Mouse (Mus musculus) stomach, postnatal 0 days (tissue): ENCODE measurements around the gene Mogs. TPM values are rescaled to one million over a fixed set of nuclear protein-coding genes. Genes with fewer than 3 reads are reported as not detected.
A peak's percentile ranks its signal among the peaks of the same experiment; 100 is the strongest.

Experiments
- ATAC-seq: fragments of 200-750 bp; cut with Nextera tagmentation; 2 replicates; pipeline ENCODE4 v1.8.0; 2017; ENCODE audit not compliant: low FRiP score, low TSS enrichment
- DNase-seq: peaks from one replicate; pipeline ENCODE4 v3.0.0-alpha.2; 2016; ENCODE audit warnings: low spot score
- H3K27ac ChIP-seq: fragments of 300-500 bp; sonication (generic); replicated peaks from 2 replicates; pipeline ENCODE4 v1.5.1; 2014; ENCODE audit warnings: mild to moderate bottlenecking, control low read depth
- H3K27me3 ChIP-seq: fragments of 300-500 bp; sonication (generic); 2 replicates; pipeline ENCODE4 v1.6.1; 2014; ENCODE audit warnings: low read length; ENCODE audit not compliant: control insufficient read depth, insufficient read depth
- H3K36me3 ChIP-seq: fragments of 300-500 bp; sonication (generic); 2 replicates; pipeline ENCODE4 v1.6.1; 2014; ENCODE audit warnings: low read length, mixed read lengths; ENCODE audit not compliant: control insufficient read depth, insufficient read depth
- H3K4me1 ChIP-seq: fragments of 300-500 bp; sonication (generic); replicated peaks from 2 replicates; pipeline ENCODE4 v1.6.1; 2014; ENCODE audit warnings: antibody characterized with exemption; ENCODE audit not compliant: control insufficient read depth, insufficient read depth
- H3K4me2 ChIP-seq: fragments of 300-500 bp; sonication (generic); replicated peaks from 2 replicates; pipeline ENCODE4 v1.6.1; 2014; ENCODE audit warnings: low read depth, mild to moderate bottlenecking, control low read depth, moderate library complexity
- H3K4me3 ChIP-seq: fragments of 300-500 bp; sonication (generic); 2 replicates; pipeline ENCODE4 v1.5.1; 2014; ENCODE audit warnings: low read depth, low read length, control low read depth
- H3K9ac ChIP-seq: fragments of 300-500 bp; sonication (generic); 2 replicates; pipeline ENCODE4 v1.6.1; 2014; ENCODE audit warnings: mild to moderate bottlenecking, low read length, control low read depth, mixed read lengths
- H3K9me3 ChIP-seq: fragments of 300-500 bp; sonication (generic); 2 replicates; pipeline ENCODE4 v1.6.1; 2016; ENCODE audit warnings: low read length; ENCODE audit not compliant: control insufficient read depth
- CTCF ChIP-seq: IDR thresholded peaks from 2 replicates; pipeline ENCODE4 v1.5.1; 2016; ENCODE audit warnings: antibody characterized with exemption, low read depth, mild to moderate bottlenecking, moderate library complexity
- EP300 ChIP-seq: optimal IDR thresholded peaks from 2 replicates; pipeline ENCODE3; 2016; ENCODE audit warnings: antibody characterized with exemption
- WGBS: fragments of 180-500 bp; shearing (Covaris S2); extraction: QIAGEN DNeasy Blood & Tissue Kit; methylation state at CpG from one replicate; pipeline ENCODE4 v1.1.7; 2014; 5-methylcytosine and 5-hydroxymethylcytosine counted together
- polyA plus RNA-seq: library from polyadenylated mRNA; unstranded; fragments of >200 nt; fragmentation: Nextera tagmentation; extraction: Ambion mirVana; gene quantifications from 2 replicates; pipeline ENCODE4 v1.2.1, GENCODE M21; 2015

The Mogs gene
- polyA plus RNA-seq, 1 experiment from 2014 or later = 23.2 TPM

- H3K4me2 ChIP-seq = peak overlapping the region; percentile 78; the same call in 1 of the 2 replicates
- H3K4me1 ChIP-seq = 0 out of 2 replicates have a peak, but pooled peaks cover 2% of the 10 kb centered on the region
- H3K27ac ChIP-seq = peak overlapping the region; percentile 88; the same call in 1 of the 2 replicates
- WGBS = 33% methylated on average over 13 of the region's 13 CpGs
- TF ChIP-seq EP300 (no peak), CTCF (peak; percentile 90)
- no peaks in the 10 kb centered on the region for H3K27me3 ChIP-seq
- ATAC-seq (peak; percentile 71), DNase-seq (peak; percentile 88)
- no peaks in the 10 kb centered on the region for H3K36me3 ChIP-seq
- no peak overlapping the region for H3K9ac ChIP-seq
- H3K4me3 ChIP-seq = 0 out of 2 replicates have a peak overlapping the region, but pooled peaks have one; percentile 93
- no peaks in the 10 kb centered on the region for H3K9me3 ChIP-seq
Measured at GRCm38 (mm10) chr6:83107566-83108400, 7.5 kb upstream of the Mogs start.

DNA sequence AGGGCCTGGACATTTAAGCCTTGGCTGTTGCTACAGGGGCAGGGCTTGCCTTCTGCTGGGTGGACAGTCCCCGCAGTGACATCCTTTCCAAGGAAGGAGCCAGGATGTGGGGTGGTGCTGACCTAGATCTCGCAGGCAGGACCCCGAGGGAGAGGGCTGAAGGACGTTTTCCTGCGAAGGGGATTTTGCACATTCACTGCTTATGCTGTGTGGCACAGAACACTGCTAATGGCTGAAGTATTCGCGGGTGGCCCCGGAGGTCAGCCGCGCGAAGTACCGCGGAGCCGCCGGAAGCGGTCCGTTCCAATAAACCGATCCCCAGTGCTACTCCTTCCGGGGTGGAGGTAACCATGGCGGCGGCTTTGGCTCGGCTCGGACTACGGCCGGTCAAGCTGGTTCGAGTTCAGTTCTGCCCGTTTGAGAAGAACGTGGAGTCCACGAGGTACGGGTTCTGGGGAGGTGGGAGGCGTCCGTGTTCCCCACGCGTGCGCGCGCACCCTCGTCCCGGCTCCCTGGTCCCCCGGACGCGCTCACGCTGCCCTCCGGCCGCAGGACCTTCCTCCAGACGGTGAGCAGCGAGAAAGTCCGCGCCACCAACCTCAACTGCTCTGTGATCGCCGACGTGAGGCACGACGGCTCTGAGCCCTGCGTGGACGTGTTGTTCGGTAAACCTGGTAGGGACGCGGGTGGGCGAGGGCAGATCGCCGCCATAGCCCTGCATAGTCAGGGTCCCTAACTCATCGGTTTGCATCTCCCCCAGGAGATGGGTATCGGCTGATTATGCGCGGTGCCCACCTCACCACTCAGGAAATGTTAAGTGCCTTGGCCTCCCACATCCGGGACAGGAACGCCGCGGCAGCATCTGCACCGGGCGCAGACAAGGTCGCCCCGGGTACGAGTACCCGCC lies 6.3 kb upstream of the Mogs start, which contains the start of gene Mrpl53:
Mrpl53 (plus strand) TSS at position 279 of the 907 bp plus-strand sequence.
- peak; percentile 90 for ATAC-seq
- Histone ChIP-seq H3K27ac (peak within 1 kb of the TSS; percentile 88), H3K9ac (peak within 1 kb of the TSS; percentile 90), H3K4me2 (peak within 1 kb of the TSS; percentile 78), H3K4me3 (peak within 1 kb of the TSS; percentile 93), H3K36me3 (no peaks in the 10 kb centered on the region), H3K27me3 (no peaks in the 10 kb centered on the region), H3K9me3 (no peaks in the 10 kb centered on the region), H3K4me1 (no peaks in the 10 kb centered on the region)
- TF ChIP-seq CTCF (peak; percentile 11; the same call in 1 of the 2 replicates), EP300 (no peak)
- WGBS = under 1% methylated on average over 76 of the region's 76 CpGs
- DNase-seq = peak; percentile 81

DNA sequence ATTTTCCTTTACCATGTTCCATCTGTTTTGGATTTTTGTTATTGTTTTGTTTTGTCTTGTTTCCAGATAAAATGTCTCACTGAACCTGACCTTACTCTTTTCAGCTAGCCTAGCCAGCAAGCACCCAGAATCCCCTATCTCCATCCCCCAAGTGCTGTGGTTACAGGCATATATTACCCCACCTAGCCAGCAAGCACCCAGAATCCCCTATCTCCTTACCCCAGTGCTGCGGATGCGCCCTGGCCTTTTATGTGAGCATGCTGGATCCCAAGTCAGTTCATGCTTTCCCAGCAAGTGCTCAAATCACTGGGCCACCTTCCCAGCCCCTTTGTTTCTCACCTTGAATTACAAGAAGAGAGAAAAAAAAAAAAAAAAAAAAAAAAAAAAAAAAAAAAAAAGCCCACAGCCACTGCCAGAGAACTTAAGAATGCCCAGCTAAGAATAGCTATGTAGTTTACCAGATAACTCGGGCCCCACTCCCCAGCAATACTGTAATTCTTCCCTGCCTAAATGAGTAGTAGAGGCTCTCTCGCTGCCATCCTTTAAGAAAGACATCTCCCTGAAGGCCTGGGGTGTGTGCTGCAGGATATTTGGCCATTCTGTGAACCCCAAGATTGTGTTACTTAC lies 3.7 kb upstream of the Mogs start:
- no peak overlapping the region for H3K4me2 ChIP-seq
- no peak for TF ChIP-seq CTCF
- no peak for TF ChIP-seq EP300
- H3K27ac ChIP-seq = no peak overlapping the region
- no peaks in the 10 kb centered on the region for H3K9me3 ChIP-seq
- H3K36me3 ChIP-seq = no peaks in the 10 kb centered on the region
- ATAC-seq = no peak
- H3K4me1 ChIP-seq = no peaks in the 10 kb centered on the region
- DNase-seq = no peak
- no peak overlapping the region for H3K9ac ChIP-seq
- no peaks in the 10 kb centered on the region for H3K27me3 ChIP-seq
- no peak overlapping the region for H3K4me3 ChIP-seq
- 77% methylated on average over 4 of the region's 4 CpGs for WGBS

DNA sequence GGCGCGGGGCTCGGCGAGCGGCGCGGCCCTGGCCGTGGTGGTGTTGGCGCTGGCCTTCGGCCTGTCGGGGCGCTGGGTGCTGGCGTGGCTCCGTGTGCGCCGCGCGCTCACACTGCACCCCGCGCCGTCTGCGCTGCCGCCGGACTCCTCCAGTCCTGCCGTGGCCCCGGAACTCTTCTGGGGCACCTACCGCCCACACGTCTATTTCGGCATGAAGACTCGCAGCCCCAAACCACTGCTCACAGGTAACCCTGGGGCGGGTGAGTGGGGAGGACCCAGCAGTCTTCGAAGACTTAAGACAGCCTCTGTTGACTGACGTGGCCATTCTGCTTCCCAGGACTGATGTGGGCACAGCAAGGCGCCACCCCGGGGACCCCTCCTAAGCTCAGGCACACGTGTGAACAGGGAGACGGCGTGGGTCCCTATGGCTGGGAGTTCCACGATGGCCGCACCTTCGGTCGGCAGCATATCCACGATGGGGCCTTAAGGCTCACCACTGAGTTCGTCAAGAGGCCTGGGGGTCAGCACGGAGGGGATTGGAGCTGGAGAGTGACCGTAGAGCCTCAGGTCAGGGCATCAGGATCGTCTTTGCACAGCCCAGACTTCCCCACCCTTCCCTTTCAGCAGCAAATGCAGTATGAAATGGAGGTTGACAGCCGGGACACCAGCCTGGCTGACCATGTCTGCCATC lies 531 bp downstream of the Mogs start:
- Histone ChIP-seq H3K27ac (peak overlapping the region; percentile 92), H3K4me3 (peak overlapping the region; percentile 66), H3K9ac (peak overlapping the region; percentile 84), H3K9me3 (no peaks in the 10 kb centered on the region), H3K27me3 (no peaks in the 10 kb centered on the region), H3K36me3 (peaks cover 5% of the 10 kb centered on the region), H3K4me1 (no peaks in the 10 kb centered on the region), H3K4me2 (peak overlapping the region; percentile 97)
- DNase-seq = no peak
- WGBS = 1% methylated on average over 27 of the region's 48 CpGs
- TF ChIP-seq CTCF (no peak), EP300 (no peak)
- no peak; the same call in none of the 2 replicates for ATAC-seq
